Mouse (Mus musculus) liver, postnatal 0 days (tissue): ENCODE results near the gene Ubtf. TPM values are rescaled to one million over a fixed set of nuclear protein-coding genes. Genes with fewer than 3 reads are reported as not detected.

ENCODE experiments used
- ATAC-seq: fragments of 200-750 bp; cut with Nextera tagmentation; 2 replicates; pipeline ENCODE4 v1.8.0; 2017; ENCODE audit warnings: mild to moderate bottlenecking, moderate library complexity
- DNase-seq: peaks from one replicate; pipeline ENCODE4 v3.0.0-alpha.2; 2016
- H3K27ac ChIP-seq: fragments of 300-500 bp; sonication (generic); 2 replicates; pipeline ENCODE4 v1.5.1; 2014; ENCODE audit warnings: antibody characterized with exemption, moderate library complexity, mild to moderate bottlenecking, low read depth
- H3K27me3 ChIP-seq: fragments of 300-500 bp; sonication (generic); 2 replicates; pipeline ENCODE4 v1.6.1; 2014; ENCODE audit warnings: low read length, control low read depth, mixed read lengths; ENCODE audit not compliant: insufficient read depth
- H3K36me3 ChIP-seq: fragments of 300-500 bp; sonication (generic); replicated peaks from 2 replicates; pipeline ENCODE4 v1.6.1; 2014; ENCODE audit warnings: mild to moderate bottlenecking, control low read depth, low read length, moderate library complexity, mixed read lengths; ENCODE audit not compliant: insufficient read depth
- H3K4me1 ChIP-seq: fragments of 300-500 bp; sonication (generic); 2 replicates; pipeline ENCODE4 v1.6.1; 2014; ENCODE audit warnings: antibody characterized with exemption, mild to moderate bottlenecking, control low read depth; ENCODE audit not compliant: insufficient read depth
- H3K4me2 ChIP-seq: fragments of 300-500 bp; sonication (generic); 2 replicates; pipeline ENCODE4 v1.6.1; 2014; ENCODE audit warnings: low read depth, mild to moderate bottlenecking, low read length, moderate library complexity, mixed read lengths
- H3K4me3 ChIP-seq: fragments of 300-500 bp; sonication (generic); 2 replicates; pipeline ENCODE4 v1.5.1; 2014; ENCODE audit warnings: low read depth, low read length
- H3K9ac ChIP-seq: fragments of 300-500 bp; sonication (generic); replicated peaks from 2 replicates; pipeline ENCODE4 v1.6.1; 2014; ENCODE audit warnings: mild to moderate bottlenecking, moderate library complexity
- H3K9me3 ChIP-seq: fragments of 300-500 bp; sonication (generic); 2 replicates; pipeline ENCODE4 v1.6.1; 2016; ENCODE audit warnings: mild to moderate bottlenecking, control low read depth, low read length, mixed read lengths
- CTCF ChIP-seq: sonication (generic); IDR thresholded peaks from 2 replicates; pipeline ENCODE4 v1.5.1; 2016; ENCODE audit warnings: antibody characterized with exemption, low read depth
- EP300 ChIP-seq: IDR thresholded peaks from 2 replicates; pipeline ENCODE4 v1.6.1; 2016; ENCODE audit warnings: antibody characterized with exemption, low read depth, mild to moderate bottlenecking
- WGBS: fragments of 180-500 bp; shearing (Covaris S2); extraction: QIAGEN DNeasy Blood & Tissue Kit; methylation state at CpG from one replicate; pipeline ENCODE4 v1.1.7; 2014; ENCODE audit not compliant: insufficient replicate concordance; 5-methylcytosine and 5-hydroxymethylcytosine counted together
- polyA plus RNA-seq: library from polyadenylated mRNA; unstranded; fragments of >200 nt; fragmentation: Nextera tagmentation; extraction: Ambion mirVana; gene quantifications from 2 replicates; pipeline ENCODE4 v1.2.1, GENCODE M21; 2015

Gene Ubtf
- polyA plus RNA-seq, 1 experiment from 2014 or later: 32.5 TPM

DNA sequence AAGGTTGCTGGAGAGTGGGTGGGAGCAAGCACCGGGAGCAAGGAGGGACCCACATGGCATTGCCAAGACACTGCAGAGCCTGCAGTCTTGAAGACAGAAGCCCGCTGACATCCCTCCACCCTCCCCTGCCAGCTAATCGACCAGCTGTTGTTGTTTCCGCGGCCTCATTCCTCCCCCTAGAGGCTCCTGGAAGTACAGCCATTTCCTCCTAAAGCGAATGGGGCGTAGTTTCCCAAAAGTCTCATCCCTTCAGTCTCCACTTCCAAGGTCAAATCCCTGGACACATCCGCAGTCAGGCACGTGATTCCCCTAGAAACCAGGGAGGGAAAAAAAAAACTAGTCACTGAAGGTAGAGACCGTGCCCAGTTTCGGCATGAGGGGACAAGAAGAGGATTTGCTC, 52.1 kb downstream of the Ubtf start:
- DNase-seq: peak; percentile 70
- peak overlapping the region; percentile 11; the same call in 1 of the 2 replicates for H3K4me2 ChIP-seq
- H3K9me3 ChIP-seq: no peaks in the 10 kb centered on the region
- TF ChIP-seq EP300 (no peak), CTCF (peak; percentile 79)
- no peaks in the 10 kb centered on the region for H3K27me3 ChIP-seq
- 9% methylated on average over 11 of the region's 11 CpGs for WGBS
- H3K9ac ChIP-seq: no peak overlapping the region
- H3K4me3 ChIP-seq: no peak overlapping the region
- H3K36me3 ChIP-seq: peaks cover 3% of the 10 kb centered on the region; the same call in 1 of the 2 replicates
- 0 out of 2 replicates have a peak, but pooled peaks cover 4% of the 10 kb centered on the region for H3K4me1 ChIP-seq
- peak; percentile 71 for ATAC-seq
- no peak overlapping the region for H3K27ac ChIP-seq

DNA sequence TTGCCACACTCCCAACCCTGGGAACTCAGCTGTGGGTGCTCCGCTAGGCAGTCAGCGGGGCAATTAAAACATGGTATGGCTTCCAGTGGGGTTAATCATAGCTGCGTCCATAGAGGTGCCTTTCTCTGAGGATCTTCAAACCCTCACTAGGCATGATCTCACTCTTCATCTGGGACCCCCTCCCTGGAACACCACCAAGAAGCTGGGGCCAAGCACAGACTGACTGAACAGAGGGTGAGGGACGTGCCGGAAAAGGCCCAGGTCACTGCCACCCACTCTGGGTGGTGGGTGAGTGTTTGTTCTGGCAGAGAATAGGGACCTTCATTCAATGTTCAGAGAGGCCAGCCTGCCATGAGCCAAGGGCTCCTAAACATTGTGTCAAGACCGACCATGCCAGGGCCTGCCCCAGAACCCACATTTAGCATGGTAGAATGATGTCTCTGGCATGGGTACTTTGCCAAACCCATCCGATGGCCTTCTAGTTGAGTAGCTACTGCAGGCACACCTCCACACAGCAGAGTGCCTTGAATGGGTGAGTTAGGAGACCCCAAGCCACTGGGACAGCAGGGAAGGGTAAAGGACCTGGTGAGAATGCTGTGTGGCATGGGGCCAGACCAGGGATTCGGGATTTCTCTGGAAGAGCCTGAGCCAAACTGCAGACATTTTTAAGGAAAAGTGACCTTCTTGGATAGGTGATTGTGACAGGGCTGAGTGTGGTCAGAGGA, 52.7 kb downstream of the Ubtf start:
- no peak for ATAC-seq
- peaks cover 3% of the 10 kb centered on the region; the same call in 1 of the 2 replicates for H3K36me3 ChIP-seq
- no peaks in the 10 kb centered on the region for H3K9me3 ChIP-seq
- no peak for TF ChIP-seq EP300
- TF ChIP-seq CTCF: no peak
- no peak overlapping the region for H3K4me3 ChIP-seq
- H3K27ac ChIP-seq: no peak overlapping the region
- H3K27me3 ChIP-seq: no peaks in the 10 kb centered on the region
- peak overlapping the region; percentile 11; the same call in 1 of the 2 replicates for H3K4me2 ChIP-seq
- no peak for DNase-seq
- no peak overlapping the region for H3K9ac ChIP-seq
- 85% methylated on average over 8 of the region's 8 CpGs for whole genome bisulfite sequencing
- H3K4me1 ChIP-seq: 0 out of 2 replicates have a peak, but pooled peaks cover 4% of the 10 kb centered on the region

DNA sequence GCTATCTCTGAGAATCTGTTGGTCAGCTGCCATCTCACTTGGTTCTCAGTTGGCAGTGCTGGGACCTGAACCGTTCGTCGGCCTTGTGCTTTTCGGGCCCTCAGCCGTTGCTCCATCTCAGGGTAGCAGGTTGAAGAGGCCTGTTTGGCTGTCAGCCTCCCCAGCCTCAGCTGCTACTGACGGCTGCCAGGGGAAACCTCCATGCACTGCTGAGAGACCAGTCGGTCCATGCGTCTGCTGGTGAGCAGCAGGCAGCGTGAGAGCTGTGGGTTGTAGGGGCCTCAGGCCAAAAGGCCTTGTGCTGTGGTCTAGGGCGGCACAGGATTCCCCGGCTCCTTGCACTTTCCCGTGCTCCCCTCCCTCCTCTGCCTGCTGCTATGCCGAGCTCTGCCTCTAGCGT, 53.7 kb downstream of the Ubtf start:
- H3K36me3 ChIP-seq: peaks cover 3% of the 10 kb centered on the region; the same call in 1 of the 2 replicates
- DNase-seq: no peak
- H3K4me2 ChIP-seq: no peak overlapping the region
- no peaks in the 10 kb centered on the region for H3K9me3 ChIP-seq
- no peak overlapping the region for H3K27ac ChIP-seq
- no peak for ATAC-seq
- 73% methylated on average over 14 of the region's 14 CpGs for WGBS
- 0 out of 2 replicates have a peak, but pooled peaks cover 4% of the 10 kb centered on the region for H3K4me1 ChIP-seq
- H3K9ac ChIP-seq: no peak overlapping the region
- no peaks in the 10 kb centered on the region for H3K27me3 ChIP-seq
- no peak overlapping the region for H3K4me3 ChIP-seq
- TF ChIP-seq CTCF (no peak), EP300 (no peak)

DNA sequence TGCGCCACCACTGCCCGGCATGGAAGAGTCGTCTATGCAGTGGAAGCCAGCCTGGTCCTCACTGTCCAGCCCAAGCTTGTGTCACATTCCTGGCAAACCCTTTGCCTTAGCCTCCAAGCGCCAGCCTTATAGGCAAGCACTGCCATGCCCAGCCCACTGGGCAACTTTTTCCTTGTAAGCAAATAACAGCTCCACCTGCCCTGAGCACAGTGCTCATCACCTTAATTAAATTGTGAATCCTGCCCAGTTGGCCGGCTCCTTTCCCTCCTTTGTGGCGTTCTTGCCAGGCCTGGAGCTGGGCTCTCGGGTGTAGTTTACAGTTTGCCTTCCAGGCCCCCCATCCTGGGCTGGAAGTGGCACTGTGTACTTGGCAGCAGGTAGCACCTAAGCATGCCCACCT, 56.3 kb downstream of the Ubtf start:
- ATAC-seq: no peak
- no peak overlapping the region for H3K4me2 ChIP-seq
- H3K4me1 ChIP-seq: 0 out of 2 replicates have a peak, but pooled peaks cover 4% of the 10 kb centered on the region
- TF ChIP-seq EP300 (no peak), CTCF (no peak)
- DNase-seq: no peak
- no peaks in the 10 kb centered on the region for H3K9me3 ChIP-seq
- 91% methylated on average over 7 of the region's 7 CpGs for WGBS
- H3K27me3 ChIP-seq: no peaks in the 10 kb centered on the region
- no peak overlapping the region for H3K9ac ChIP-seq
- peaks cover 3% of the 10 kb centered on the region; the same call in 1 of the 2 replicates for H3K36me3 ChIP-seq
- no peak overlapping the region for H3K27ac ChIP-seq
- no peak overlapping the region for H3K4me3 ChIP-seq

DNA sequence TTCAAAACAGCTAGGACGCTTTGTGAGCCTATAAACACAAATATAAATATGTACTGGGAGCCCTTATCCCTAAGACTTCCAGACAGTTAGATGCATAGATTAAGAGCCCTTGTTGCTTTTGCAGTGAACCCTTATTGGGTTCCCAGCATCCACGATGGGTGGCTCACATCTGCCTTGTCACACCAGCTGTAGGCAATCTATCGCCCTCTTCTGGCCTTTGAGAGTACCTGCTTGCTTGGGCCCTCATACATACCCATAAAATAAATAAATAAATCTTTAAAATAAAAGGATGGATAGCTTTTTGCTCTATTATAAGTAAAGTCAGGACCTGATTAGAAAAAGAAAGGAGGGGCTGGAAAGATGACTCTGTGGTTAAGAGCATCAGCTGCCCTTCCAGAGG, 61.0 kb downstream of the Ubtf start:
- peak; percentile 45 for TF ChIP-seq CTCF
- TF ChIP-seq EP300: no peak
- ATAC-seq (no peak), DNase-seq (no peak)
- 89% methylated on average over 3 of the region's 3 CpGs for WGBS
- Histone ChIP-seq H3K4me2 (no peak overlapping the region), H3K4me3 (no peak overlapping the region), H3K36me3 (peaks cover 6% of the 10 kb centered on the region; the same call in 1 of the 2 replicates), H3K27ac (no peak overlapping the region), H3K27me3 (no peaks in the 10 kb centered on the region), H3K9ac (no peak overlapping the region), H3K4me1 (0 out of 2 replicates have a peak, but pooled peaks cover 3% of the 10 kb centered on the region), H3K9me3 (no peaks in the 10 kb centered on the region)

DNA sequence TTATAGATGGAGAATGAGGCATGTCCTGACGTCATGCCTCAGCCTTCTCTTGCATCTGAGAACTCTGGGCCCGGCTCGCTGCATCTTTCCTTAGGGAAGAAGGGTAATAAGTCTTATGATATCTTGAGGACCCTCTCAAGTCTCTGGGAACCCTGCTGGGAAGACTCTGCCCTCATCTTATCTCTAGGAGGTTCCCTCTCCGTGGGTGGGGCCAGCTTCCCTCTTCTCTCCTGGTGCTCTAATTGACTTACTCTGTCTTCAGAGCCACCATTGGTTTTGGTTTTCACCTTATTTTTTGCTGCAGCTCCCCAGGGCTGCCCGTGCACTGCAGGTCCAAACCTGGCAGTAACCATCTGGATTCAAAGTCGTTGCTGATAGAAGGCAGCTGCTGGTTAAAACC, 61.4 kb downstream of the Ubtf start:
- Histone ChIP-seq H3K9ac (no peak overlapping the region), H3K27me3 (no peaks in the 10 kb centered on the region), H3K4me1 (0 out of 2 replicates have a peak, but pooled peaks cover 3% of the 10 kb centered on the region), H3K36me3 (peaks cover 6% of the 10 kb centered on the region; the same call in 1 of the 2 replicates), H3K27ac (no peak overlapping the region), H3K4me3 (no peak overlapping the region), H3K4me2 (no peak overlapping the region), H3K9me3 (no peaks in the 10 kb centered on the region)
- no peak for ATAC-seq
- 84% methylated on average over 6 of the region's 6 CpGs for WGBS
- TF ChIP-seq CTCF (no peak), EP300 (no peak)
- DNase-seq: no peak
